Mouse (Mus musculus) kidney, adult 8-10 months (tissue): ENCODE data around the gene Tgfa.
A peak's percentile ranks its signal among the peaks of the same experiment; 100 is the strongest.

Experiments used
- DNase-seq, 2 experiments: peaks; one replicate each; pipeline ENCODE4 v3.0.0; 2022

Tgfa gene

DNA sequence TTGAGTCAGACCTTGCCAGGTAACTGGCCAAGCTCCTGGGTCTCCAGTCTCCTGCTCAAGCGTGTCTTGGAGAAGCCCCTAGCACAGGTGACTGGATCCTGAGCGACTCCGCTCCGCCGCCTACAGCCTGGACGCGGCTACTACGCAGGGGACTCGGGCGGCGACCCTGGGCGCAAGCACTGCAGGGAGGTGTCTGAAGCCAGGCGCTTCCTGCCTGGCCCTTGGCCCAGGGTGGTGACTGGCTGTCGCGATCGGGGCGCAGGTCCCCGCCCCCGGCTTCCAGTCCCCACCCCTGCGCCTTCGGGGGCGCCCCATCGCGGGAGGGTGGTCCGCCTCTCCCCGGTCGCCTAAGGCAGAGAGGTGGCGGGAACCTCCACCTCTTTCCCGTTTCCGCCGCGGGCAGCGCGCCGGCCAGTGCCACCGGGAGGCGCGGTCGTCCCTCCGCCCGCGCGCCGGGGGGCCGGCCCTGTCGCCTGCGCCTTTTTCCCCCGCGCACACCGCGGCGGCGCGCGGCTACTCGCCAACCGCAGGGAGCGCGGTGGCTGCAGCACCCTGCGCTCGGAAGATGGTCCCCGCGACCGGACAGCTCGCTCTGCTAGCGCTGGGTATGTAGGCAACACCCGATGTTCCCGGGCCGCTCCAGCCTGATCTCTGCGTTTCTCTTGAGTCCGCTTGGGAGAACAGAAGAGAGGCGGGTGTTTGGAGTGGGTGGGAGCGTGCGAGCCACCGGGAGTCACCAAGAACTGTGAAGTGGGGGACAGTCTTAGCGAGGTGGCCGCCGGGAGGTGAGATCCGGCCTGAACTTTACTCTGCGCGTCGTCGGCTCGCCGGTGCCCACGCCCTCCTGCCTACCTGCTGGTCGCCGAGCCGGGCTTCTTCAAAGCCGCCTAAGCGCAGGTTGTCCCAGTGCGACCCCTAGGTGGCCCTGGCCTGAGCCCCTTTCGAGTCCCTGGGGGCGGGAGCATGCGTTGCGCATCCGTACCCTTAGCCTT is at the start of gene Tgfa:
TSS of gene Tgfa (plus strand) at position 283 of the 992 bp plus-strand sequence.
- DNase-seq, result peak; percentile 34 to 39

DNA sequence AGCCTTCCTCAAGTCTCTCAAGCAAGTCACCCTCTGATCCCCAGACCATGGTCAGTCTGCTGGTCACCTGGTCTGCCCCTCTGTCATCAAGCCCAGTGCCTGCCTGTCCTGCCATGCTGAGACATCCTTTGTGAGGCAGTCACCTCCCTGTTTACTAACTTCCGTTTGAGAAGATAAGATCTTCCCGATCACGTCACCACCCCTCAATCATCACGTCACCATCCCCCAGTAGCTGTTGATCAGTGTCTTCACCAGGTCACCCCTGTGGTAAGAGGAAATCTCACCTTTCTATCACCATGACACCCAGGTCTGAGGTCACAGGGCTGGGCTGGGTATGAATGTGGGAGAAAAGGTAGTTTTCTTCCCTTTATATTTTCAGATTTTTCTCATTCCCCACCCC is 46.5 kb upstream of the Tgfa start:
- DNase-seq, result no peak

DNA sequence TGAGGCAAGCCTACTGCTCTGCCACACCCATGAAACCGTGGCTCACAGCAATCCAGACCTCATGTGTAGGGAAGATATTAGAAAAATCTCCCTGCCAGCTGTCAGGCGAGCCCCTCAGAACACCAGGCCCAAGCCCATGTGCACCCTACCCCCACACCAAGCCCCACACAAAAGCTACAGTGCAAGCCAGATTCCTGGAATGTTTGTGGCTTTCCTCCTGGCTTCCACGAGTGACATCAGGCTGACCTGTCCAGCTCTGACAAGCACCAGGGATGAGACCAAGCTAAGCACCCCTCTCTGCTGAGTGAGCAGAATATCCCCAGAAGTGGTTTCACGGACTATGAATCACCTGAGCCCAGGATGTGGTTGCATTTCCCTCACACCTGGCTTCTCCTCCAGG is 46.0 kb upstream of the Tgfa start:
- no peak for DNase-seq

DNA sequence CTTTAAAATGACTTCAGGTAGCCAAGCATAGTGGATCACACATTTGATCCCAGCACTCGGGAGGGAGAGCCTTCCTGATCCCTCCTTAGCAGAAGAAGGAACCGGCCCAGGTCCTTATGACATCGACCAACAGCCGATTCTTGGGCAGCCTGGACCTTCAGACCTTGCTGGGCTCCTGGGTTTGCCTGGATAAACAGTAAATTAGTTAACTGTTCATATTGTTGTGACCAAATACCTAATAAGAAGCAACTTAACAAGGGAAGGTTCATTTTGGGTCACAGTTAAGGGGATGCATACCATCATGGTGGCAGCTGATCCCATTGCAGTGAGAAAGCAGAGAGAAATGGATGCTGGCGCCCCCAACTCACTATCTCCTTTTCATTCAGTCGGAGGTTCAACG is 42.3 kb upstream of the Tgfa start:
- DNase-seq, result no peak

DNA sequence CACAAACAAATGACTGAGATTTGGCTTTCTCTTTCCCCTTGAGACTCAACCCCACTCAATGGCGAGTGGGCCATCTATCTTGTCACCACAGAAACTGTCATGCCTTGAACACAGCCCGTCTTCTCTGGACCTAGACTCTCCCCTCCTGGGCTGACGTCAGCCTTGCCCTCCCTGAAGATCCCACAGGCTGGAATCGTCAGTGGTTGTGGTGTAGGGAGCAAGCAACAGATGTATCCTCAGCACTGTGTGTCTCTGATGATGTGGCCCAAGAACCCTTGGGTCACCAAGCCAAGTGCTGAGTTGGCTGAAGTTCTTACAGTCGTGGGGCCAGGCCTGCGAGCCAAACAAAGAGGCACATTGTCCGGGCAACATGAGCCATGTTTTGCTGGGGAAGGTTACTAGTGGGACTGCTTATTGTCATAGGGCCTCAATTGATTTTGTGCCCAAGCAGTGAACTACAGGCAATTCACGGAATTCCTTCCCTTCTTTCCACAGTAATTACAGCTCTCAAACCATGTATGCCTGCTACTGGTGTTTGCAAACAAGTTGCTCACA is 41.5 kb upstream of the Tgfa start:
- no peak for DNase-seq

DNA sequence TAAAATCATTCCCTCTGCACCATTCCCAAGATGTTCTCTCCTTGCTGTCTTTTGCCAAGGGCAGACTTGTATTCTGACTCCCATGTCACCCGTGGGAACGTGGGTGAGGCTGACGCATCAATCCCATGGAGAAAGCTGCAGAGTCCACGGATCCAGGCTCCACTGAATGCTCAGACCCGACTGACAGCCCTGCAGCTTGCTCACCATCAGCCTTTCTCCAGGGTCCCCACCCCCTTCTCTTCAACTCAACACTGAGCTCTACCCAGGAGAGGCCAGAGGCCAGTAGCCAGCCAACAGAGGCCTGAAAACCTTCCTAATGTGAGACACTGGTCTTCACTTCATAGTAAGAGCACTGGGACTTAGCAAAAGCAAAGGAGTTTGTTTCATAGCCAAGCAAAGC is 41.0 kb upstream of the Tgfa start:
- no peak for DNase-seq

DNA sequence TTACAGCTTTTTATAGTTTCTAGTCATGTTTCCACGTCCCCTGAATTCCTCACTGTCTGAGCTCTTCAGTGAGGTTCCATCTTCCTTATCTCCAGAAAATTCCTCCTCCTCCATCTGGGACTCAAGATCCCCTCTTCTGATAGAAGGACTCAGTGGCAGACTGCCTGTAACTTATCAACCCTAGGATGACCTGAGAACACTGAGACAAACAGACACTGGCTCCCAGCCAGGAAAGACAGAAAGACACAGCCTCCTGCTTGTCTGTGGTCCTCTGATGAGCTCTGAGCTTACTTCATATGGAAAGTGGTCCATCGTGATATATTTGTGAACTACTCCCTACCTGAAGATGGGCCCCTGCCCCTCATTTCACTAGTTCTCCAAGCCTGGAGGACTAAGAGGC is 40.5 kb upstream of the Tgfa start:
- DNase-seq, result no peak

DNA sequence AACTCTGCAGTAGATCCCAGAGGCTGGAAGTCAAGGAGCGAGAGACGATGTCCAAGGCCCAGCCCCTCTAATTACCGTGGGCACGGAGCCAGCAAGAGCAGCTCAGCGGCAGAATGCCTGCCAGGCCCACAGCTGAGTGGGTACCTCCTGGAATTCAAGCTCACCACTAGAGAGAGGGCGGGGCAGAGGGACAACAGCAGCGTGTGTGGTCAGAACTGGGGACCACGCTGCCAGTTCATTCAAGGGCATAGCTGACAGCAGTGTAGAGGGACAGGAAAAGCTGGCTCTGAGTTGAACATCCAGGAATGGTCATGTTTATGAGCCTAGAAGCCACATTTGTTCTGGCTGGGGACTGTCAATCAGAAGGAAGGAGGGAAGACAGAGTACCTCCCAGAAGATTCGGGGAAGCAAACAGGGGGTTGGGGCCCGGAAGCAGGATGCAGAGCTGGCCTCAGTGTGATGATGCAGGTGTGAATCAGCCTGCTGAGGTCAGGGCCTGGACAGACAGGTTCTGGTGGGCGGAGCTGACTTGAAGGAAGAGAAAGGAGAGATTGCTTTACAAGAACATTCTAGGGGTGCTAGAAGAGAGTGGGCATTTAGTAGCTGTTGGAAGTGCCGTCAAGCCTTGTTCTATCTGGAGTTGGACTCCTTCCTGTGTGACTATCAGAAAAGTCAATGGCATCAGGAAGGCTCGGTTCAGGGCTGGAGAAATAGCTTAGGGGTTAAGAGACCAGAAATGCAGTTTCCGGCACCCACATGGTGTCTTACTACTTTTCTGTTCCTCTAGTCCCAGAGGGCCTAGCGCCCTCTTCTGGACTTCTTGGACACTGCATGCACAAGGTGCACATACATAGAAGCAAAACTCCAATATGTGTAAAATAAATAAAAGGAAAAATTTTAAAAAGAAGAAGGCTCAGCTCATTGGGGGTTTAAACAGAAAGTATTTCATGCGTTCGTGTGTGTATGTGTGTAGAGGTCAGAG is 37.5 kb upstream of the Tgfa start:
- peak; percentile 8 to 17 for DNase-seq

DNA sequence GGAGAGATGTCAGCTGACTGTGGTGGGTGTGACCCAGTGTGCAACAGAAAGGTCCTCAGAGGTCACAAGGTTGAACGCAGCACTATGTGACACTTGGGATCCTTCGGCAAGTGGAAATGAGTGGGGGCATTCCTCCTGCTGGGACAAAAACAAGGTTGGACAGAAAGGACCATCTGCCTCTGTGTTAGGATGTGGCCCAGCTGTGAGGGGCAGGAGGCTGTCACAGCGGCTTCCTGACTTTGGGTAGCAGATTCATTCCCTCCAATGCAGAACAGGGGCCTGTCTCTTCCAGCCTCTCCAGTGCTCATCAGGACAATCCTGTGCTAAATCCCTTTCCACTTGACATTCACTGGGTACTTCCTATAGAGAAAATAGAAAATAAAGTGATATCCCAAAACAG is 34.1 kb upstream of the Tgfa start:
- no peak for DNase-seq

DNA sequence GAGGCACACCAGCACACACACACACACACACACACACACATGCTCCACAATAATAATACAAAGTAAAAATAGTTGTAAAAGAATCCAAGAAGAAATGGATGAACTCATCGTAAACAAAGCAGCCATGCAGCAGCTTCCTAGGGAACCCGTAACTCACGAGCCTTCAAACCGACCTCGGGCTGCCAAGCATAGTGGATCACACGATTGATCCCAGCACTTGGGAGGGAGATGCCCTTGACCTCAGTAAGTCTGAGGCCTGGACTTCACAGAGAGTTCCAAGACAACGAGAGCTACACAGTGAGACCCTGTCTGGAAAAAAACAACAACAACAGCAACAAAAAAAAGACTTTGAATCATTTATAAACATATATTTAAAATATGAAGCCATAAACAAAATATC is 33.4 kb upstream of the Tgfa start:
- no peak for DNase-seq

DNA sequence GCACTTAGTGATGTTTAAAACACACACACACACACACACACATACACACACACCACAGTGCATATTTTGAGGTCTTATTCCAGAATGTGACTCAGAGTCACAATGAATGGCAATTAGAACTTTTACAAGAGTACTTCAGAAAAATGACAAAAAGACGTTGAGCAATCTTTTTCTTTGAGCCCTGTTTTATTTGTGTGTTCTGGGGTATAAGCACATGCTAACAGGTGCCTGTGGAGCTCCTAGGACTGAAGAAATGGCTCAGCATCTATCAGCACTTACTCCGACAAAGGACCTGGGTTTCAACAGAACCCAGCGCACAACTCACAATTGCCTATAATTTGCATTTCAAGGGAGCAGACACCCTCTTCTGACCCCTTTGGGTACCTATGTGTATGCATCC is 31.0 kb upstream of the Tgfa start:
- DNase-seq, result no peak

DNA sequence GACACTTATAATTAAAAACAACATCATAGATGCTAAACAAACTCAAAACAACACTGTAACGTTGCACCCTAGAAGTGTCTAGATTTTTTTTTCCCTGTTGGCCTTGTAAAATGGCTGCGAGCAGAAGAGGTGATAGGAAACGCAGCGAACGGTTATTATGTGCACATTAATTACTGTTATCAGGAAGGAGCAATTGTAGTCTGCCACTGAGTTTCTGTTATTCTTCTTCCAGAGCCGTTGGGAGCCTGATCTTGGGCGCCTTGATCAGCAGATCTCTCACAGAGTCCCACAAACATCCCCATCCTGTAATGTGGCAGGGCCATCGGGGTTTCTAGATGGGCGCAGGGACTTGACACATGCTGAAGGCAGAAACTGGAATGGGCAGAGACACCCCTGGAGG is 28.6 kb upstream of the Tgfa start:
- no peak for DNase-seq

DNA sequence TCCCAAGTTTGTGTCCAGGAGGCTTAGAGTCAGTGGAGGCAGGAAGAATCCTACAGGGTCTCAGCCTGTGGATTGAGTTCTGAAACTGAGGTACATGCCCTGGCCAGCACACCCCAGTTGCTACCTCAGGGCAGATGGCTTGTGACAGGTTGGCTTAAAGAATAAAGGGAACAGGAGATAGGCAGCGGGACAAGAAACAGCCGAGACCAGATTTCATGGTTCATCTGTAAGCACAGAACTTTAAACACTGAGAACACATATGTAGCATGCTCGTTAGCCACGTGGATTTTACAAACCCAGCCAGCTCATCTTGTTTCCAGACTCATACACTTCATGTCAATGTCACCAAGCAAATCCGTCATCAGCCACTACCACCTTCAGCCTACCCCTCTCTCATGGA is 27.2 kb upstream of the Tgfa start:
- no peak for DNase-seq

DNA sequence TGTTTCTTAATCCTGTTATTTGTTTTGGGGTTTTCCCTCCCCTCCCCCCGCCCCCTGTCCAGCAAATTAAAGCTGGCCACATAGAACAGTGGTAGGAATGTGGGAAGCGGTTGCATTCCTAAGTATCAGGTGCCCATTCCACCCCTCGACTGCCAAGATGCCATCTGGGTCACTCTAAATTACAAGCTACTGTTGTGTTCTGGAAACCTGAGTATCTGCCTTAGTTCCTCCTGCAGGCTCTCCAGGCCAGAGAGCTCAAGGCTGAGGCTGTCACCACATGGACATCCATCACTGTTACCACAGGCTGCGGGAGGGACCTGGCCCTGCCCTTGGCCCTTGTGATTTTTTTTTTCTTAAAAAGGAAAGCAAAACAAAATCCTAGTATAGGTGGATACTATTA is 25.9 kb upstream of the Tgfa start:
- DNase-seq, result no peak

DNA sequence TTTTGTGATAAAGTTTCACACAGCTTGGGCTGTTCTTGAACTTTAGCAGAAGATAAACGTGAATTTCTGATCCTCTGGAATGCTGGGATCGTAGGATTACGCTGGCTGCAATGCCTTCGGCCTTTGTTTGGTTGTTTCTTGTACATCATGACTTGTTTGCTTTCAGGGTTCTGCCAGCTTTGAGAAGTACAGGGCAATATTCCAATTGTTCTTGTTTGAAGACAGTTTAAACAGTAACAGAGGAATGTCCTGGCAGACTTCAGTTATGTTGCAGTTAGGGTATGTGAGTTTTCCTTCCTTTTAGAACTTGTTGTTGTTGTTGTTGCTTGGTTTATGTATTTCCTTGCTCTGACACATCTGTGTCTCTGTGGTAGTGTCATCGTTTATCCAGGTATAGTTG is 18.8 kb upstream of the Tgfa start:
- no peak for DNase-seq

DNA sequence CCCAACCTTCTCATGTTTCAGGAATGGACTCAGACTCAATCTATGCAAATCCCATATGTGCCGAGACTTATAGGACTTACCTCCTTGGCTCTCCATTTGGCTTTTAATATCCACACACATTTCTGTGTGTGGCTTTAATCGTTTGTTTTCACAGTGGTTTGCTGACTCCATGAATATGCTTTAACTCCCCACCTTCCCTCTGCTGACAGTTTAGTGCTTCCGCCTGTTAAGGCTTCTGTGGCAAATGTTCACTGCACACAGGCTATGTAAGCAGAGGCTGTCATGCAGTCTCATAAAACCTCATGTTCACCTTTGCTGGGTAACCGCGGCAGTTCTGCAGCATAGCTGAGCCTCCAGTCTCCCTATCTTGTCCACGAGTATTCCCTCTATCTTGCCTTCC is 18.3 kb upstream of the Tgfa start:
- DNase-seq, result no peak

DNA sequence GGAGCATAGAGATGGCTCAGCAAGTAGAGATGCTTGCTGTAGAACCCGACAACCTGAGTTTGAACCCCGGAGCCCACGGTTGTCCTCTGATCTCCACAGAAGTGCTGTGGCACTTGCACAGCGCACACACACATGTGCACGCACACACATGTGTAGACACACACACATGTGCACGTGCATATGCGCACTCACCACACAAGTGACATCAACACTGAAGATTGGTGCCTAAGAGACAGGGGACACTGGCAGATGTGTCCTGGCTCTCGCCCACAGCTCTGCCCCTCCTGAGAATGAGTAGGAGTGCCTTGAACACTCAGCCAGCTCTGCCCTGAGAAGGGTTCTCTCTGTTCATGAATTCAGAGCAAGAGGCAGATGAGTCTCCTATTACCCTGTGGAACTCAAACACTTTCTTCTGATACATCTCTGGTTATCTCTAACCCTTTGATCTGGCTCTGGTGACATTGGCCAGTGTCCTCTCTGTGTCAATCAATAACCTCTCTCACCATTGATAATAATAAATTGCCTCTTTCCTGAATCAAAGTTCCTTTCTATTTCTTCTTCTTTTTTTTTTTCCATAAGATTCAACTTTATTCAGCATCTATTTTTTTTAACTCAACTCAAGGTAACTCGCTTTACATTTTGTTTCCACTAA is 17.6 kb upstream of the Tgfa start:
- DNase-seq, result no peak

DNA sequence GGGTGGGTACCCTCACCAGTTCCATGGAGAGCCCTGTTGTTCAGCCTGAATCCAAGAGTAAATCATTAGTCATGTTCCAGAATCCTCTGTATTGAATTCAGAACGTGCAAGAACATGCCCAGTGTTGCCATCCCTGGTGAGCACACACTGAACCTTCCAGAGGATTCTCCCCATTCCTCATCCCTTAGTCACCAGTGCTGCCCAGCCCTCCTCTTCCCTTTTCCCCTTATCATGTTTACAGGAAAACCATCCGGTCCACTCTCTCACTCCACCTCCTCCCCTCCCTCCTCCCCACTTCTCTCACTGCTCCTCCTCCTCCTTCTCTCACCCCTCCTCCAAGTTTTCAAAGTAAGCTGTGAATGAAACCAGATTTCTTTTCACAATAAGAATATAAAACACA is 14.4 kb upstream of the Tgfa start:
- no peak for DNase-seq

DNA sequence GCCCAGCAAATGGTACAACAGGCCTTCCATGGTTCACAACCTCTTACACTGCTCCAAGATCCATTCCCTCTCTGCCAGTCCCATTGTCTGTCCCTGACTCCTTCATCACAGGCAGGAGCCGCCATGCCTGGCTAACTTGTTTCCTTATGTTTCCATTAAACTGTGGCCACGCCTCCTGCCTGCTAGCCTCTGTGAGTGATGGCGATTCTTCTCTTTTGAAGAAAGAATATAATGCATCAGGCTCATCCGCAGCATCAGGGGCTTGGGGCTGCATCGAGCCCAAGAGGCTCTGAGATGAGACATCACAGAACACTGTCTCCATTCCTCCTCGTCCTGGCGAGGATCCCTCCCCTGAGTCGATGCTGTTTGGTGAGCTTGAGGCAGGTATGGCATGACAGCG is 13.0 kb upstream of the Tgfa start:
- DNase-seq, result no peak

DNA sequence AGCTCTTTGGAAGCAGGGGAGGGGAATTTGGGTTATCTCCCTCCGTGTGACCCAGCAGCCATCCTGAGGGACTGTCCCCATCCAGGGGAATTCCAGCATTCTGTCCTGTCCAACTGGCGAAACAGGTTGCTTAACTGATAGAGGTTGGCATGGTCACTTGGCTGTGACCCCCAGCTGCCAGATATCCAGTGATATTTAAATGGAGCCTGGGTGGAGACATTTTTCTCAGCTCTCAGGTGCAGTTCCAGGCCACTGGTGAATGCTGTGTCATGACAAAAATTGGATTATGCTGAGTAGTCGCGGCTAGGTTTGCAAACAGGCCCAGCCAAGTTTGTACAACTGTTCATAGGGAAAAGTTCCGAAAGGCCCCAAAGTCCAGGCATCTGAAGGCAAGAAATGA is 12.4 kb upstream of the Tgfa start:
- no peak for DNase-seq

DNA sequence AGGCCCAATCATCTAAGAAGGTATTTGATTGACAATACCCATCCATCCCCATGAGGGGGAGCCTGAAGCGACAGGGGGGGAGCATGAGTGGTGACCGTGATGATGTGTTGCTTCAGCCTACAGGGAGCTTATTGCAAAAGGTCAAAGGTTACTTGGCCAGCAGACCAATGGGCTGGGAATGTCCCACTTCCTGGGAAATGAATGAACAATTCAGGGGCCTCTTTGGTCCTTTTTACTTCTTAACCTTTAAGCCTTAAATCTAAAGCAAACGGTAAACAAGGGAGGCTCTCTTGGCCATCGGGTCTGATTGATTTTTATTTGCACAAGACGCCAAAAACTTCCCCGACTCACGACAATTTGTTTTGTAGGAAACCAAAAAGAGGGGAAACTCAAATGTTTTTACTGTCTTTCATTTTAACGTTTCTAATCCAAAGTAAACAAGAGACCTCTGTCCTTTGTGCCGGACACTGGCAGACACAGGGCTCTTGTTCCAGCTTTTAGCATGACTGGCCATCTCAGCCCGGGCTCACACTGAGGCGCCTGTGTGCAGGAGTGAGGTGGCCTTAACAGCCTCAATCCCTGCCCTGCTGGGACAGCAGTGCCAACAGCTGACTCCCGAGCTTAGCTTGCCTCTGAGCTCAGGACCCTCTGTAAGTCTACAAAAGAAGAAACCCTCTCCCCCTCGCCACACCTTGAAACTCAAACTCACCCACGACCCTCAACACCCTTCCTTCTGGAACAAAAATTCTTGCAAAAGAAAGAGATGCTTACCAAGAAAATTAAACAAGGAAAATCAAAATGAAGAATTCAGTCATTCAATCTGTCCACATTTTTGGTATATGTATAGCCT is 8.7 kb upstream of the Tgfa start:
- DNase-seq, result no peak
